Mouse (Mus musculus) embryo, embryonic 10 days (tissue): ENCODE results near the gene Knstrn.

Source experiments
- DNase-seq: peaks from one replicate; pipeline ENCODE4 v3.0.0-alpha.2; 2015; ENCODE audit warnings: low spot score

Gene Knstrn

GRCm38 (mm10) chr2:118790551-118791525 is 23.0 kb upstream of the Knstrn start:
- DNase-seq = peak; percentile 82

- DNase-seq = no peak
Measured at GRCm38 (mm10) chr2:118791591-118792258, 22.1 kb upstream of the Knstrn start.

- DNase-seq = no peak
Measured at GRCm38 (mm10) chr2:118792259-118792613, 21.6 kb upstream of the Knstrn start.

DNA sequence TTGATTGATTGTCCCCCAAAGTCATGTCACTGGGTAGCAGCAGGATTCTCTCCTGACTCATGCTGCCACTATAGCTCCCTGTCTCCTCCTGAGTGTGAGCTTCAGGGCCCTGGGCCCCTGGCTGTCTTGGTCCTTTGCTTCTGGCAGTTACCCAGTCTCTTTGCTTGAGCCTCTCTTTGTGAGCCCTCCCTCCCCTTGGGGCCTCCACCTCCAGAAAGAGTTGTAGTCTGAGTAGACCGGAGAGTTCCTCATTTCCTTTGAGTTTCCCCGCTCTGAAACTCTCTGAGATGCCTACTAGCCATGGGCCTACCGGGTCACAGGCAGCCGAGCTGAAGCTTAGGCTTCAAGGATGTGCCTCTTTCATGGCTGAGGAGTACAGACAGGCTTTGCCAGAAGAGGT is 20.2 kb upstream of the Knstrn start:
- DNase-seq = no peak

DNA sequence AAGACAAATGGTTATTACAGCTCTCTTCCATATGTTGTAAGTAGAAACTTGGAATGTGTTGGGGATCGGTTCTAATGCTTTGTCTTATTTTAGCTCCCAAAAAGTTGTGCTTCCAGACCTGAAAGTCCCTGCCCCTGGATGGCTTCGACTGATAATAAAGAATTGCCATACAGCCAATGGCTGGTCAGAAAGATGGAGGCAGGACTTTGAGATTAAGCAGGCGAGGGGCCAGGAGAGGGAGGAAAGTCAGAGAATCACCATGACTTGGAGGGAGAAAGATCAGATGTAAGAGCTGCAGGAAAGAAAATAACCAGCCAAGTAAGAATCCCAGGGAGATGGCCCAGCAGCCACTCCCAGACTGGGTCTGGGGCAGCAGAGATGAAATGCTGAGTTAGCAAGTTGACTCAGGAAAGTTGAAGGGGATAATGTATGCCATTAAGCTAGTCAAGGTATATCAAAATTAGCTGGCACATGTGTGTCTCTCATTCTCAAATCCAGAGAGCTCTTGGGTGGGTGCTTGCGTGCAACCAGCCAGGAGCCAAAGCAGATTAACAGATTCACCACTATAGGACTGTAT is 11.2 kb upstream of the Knstrn start:
- DNase-seq = no peak

DNA sequence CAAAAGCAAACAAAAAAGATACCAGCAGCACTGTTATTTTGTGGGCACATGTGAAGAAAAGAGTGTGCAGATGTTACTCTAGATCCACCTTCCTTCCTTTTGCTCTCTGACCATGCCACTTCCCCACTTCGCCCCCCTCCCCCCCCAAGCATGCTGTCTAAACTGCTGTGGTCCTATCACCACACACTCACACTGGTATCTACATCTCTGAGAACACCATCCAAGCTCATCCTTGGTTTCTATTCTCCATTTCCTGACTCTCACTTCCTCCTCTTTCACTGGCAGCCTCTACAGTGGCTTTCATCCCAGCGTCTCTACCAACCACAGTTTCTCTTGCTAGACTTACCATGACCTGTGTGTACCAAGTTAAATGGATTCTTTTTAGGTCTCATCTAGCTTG is 9.3 kb upstream of the Knstrn start:
- DNase-seq = no peak

DNA sequence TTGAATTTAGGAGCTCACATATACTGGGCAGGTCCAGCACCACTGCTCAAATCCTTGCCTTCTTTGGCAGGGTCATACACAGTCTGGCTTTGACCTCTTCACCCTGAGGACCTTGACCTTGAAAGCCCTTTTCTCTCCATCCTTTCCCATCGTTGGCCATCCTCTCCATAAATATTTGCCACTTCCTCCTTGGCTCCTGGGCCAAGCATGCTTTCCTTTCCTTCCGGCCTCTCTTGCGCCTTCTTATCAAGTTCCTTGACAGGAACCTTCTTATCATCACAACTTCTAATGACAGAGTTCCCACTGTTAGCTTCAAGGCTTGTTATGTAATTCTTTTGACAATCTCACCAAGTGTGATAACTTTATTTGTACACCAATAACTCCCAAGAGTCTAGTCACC is 8.7 kb upstream of the Knstrn start:
- DNase-seq = no peak

DNA sequence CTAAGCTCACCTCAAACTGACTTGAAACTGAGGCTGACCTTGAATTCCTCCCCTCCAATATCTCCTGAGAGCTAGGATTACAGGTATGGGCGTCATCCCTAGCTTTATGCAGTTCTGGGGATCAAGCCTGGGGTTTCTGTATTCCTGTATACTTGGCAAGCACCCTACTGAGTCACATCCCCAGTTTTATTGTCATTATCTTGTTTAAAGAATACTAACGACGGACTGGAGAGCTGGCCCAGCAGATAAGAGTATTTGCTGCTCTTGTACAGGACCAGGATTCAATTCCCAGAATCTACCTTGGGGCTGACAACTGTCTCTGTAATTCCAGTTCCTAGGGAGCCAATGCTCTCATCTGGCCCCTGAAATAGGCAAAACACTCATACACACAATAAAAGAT is 8.0 kb upstream of the Knstrn start:
- no peak for DNase-seq

- DNase-seq = no peak
Measured at GRCm38 (mm10) chr2:118806860-118807259, 6.9 kb upstream of the Knstrn start.

GRCm38 (mm10) chr2:118810861-118811260 is 2.9 kb upstream of the Knstrn start:
- no peak for DNase-seq

DNA sequence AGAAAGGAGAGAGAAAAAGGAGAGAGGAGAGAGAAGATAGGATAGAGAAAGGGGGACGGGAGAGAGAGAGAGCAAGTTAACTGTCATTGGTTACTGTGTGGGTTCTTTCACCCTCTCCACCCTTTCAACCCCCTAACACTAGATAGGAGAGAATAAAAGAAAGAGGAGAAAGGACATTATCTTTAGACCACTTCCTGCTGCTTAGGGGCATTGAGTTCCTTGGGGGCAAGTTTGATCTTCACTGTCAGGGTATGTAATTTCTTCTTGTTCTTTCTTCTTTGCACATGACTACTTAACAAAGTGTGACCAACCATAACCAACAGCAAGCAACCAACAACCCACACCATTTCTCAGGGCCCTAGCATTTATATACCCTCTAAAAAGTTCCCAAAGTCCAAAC is 1.1 kb upstream of the Knstrn start:
- no peak for DNase-seq

DNA sequence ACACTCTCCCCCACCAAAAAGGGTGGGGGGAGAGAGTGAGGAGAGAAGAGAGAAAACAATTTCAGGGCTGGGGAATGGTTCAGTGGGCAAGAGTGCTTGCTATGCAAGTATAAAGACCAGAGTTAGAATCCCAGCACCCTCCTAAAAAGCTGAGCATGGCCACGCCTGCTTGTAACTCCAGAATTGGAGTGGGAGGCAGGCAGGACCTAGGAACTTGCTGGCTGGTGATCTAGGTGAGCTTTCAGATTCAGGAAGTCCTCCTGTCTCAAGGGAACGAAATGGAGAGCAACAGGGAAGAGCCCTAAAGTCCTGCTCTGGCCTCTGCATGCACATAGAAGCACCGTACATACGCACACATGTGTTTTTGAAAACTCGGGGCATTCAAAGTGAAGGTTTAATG is 9.0 kb downstream of the Knstrn start:
- no peak for DNase-seq

GRCm38 (mm10) chr2:118824396-118824795 is 10.6 kb downstream of the Knstrn start:
- no peak for DNase-seq

GRCm38 (mm10) chr2:118829096-118829495 is 15.3 kb downstream of the Knstrn start:
- DNase-seq = no peak

GRCm38 (mm10) chr2:118834061-118834460 is 20.3 kb downstream of the Knstrn start:
- DNase-seq = no peak

DNA sequence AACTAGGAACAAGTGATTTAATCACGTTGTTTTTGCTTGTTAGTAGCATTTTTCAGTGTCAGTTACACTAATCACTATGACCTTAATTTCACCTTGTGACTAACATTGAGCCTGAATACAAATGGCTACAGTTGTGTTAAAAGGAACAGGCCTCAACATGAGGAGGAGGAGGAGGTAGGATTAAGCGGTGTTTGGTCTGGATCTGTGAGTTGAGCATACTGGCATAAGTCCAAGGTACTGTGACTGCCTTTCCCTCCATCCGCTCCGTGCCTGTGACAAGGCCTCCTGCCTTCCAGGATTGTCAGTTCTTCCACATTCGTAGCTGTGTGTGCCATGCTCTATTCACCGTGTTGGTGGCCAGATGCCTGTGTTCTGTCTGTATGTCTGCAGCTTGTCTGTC is 21.3 kb downstream of the Knstrn start:
- DNase-seq = no peak

GRCm38 (mm10) chr2:118838330-118838729 is 24.5 kb downstream of the Knstrn start:
- DNase-seq = no peak

- no peak for DNase-seq
Measured at GRCm38 (mm10) chr2:118841186-118841585, 27.4 kb downstream of the Knstrn start.

- no peak for DNase-seq
Measured at GRCm38 (mm10) chr2:118841774-118842173, 28.0 kb downstream of the Knstrn start.

DNA sequence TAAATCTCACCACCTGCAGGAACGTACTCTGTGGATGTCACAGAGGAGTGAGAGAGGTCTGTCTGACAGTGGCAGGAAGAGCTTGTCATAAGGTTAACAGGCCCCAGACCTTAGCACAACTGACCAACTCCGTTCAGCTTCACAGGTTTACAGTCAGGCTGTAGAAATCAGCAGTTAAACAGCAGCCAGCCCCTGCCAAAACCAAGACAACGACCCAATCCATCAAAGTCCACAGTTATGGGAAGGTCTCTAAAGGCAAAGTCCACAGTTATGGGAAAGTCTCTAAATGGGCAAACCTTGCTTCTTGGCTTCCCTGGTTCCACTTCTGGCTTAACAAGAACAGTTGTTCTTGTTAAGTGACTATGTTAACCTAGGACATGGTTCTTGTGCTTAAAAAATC is 30.6 kb downstream of the Knstrn start:
- no peak for DNase-seq

GRCm38 (mm10) chr2:118846246-118846645 is 32.4 kb downstream of the Knstrn start:
- DNase-seq = no peak

DNA sequence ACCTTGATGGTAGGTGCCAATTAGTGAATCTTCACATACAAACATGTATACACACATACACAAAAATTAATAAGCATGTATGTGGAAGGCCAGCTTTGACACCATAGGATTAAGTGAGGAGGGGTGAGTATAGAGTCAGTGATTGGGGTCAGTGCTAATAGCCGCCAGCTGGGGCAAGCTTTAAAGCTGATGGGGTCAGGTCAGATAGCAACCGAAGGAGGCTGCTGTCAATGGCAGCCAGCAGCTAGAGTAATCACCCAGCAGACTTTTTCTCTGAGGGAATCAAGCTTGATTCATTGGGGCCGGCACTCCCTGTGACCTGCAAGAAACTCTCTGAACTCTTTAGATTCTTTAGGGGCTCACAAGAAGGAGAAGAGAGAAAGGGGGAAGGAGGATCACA is 38.0 kb downstream of the Knstrn start:
- peak; percentile 64 for DNase-seq
